Mouse (Mus musculus) cerebellum, adult 9-11 months (tissue): ENCODE measurements around the gene Ireb2.
"Not testable (repeated sequence)": the region's sequence is repeated elsewhere in the genome, so short reads cannot be mapped to it uniquely, and the experiment has no call there.

ENCODE experiments used
- DNase-seq: peaks from one replicate; pipeline ENCODE4 v3.0.0; 2022

Gene Ireb2

DNA sequence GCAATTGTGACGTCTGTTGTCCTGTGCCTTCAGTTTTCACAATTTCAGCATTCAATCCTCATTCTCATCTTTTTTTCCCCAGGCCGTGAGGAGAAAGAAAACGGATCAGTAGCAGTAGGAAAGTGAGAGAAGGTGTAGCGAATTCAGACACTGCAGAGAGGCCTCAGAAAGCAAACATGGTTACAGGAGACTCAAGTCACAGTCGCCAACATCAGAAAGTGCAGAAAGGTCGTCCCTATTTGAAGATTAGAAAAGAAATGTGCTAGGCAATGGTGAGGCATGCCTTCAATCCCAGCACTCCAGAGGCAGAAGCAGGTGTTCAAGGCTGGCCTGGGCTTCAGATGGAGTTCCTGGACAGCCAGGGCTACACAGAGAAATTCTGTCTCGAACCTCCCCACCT, 52.0 kb downstream of the Ireb2 start:
- no peak for DNase-seq

DNA sequence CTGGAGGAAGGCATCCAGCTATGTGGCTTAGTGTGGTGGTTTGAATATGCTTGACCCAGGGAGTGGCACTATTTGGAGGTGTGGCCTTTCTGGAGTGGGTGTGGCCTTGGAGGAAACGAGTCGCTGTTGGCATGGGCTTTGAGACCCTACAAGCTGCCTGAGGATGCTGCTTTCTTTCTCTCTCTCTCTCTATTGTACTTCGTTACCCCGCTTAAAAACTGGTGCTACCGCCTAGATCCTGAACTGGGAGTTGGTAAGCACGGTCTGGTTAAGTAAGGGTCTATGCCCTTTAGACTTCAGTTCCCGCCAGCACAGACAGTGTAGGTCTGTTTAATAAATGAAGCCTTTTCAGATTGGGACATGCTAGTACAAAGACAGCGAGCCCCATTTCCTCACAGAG, 52.8 kb downstream of the Ireb2 start:
- DNase-seq: peak; percentile 32

DNA sequence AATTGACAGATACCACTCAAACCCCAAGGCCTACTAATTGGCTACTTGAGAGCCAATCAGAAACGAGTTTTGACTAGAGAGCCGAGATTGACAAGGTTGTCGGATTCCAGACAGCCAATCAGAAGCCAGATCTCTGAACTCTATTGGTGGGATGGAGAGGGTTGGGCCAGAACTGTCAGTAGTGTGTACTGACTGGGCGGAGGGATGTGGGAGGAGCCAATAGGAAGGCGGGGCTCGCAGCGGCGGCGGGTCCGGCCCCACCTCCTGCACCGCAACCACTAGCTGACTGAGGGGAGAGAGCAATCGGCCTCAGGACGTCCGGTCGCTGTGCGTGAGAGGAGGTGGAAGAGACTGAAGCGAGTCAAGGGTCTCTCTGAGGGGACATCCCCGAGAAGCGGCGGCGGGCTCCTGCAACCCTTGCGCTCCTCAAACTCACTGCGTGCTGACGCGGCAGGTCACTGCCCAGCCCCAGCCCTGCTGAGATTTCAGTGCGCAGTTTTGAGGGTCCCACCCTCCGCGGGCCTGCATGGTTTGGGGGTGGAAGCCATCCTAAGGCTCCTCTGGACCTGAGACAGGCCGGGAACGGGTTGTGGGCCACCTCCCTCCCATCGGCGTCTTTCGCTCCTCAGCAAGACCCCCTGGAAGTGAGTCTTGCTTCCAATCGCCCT, 53.6 kb downstream of the Ireb2 start, which contains the start of gene Hykk:
Gene Hykk, plus strand, starts transcription at position 274 of the 668 bp plus-strand sequence.
- peak; percentile 96 for DNase-seq

DNA sequence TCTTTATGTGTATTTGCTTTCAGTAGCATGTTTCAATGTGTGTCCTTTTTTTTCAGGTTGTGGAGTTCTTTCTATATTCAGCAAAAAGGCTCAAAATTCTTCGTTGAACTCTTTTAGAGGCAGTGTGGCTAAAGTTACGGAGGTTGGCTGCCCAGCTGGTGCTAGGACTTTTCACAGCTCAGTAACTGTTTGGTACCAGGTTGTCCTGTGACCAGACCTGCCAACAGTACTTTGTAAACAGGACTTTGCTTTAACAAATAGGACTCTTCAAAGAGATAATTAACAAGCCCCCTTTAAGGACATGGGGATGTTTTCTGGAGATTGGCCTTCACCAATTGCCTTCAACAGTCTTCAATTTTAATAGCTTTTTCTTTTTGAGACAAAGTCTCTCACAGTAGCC, 54.6 kb downstream of the Ireb2 start:
- no peak for DNase-seq

GRCm38 (mm10) chr9:54918781-54919180, 55.2 kb downstream of the Ireb2 start:
- DNase-seq: no peak

DNA sequence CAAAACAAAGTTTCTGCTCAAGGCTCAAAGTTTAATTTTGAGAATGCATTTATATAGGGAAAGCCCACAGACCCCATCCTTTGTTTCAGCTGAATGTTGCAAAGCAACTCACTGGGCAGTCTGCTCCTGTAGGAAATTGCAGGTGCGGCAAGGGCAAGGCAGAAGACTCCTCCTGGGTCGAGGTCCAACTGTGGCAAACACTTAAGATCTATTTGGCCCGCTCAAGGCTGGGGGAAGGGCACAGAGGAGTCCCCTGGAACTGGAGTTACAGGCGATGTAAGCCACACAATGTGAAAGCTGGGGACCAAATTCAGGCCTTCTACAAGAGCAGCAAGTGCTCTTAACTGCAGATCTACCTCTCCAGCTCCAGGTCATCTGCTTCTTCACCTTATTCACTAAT, 56.4 kb downstream of the Ireb2 start:
- no peak for DNase-seq

DNA sequence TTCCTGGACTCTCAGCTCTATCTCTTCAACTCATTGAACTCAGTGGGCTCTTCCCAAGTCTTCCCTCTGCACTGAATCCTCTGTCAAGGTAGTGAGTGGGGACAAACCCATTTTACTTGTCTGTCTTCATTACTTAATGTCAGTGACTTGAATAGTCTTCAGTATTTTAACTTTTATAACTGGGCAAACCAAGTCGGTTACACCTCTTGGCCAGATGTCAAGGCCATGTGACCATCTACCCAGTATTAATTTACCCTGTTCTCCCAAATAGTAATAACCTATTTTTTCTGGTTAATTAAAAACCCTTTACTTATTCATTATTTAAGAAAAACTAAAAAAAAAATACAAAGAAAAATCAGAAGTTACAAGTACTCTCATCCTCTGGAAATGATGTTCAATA, 67.2 kb downstream of the Ireb2 start:
- no peak for DNase-seq

DNA sequence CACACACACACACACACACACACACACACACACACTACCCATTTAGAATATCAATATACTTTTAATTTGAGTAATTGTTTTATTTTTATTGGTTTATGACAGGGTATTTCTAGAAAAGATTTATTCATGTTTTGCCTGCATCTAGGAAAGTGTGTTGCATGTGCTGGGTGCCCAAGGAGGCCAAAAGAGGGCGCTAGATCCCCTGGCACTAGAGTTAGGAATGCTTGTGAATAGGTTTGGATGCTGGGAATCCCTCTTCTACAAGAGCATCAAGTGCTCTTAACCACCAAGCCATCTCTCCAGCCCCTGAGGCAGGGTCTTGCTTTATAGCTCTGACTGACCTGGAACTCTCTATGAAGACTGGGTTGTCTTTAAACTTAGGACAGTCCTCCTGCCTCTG, 68.2 kb downstream of the Ireb2 start:
- no peak for DNase-seq

GRCm38 (mm10) chr9:54932379-54932778, 68.8 kb downstream of the Ireb2 start:
- DNase-seq: no peak

GRCm38 (mm10) chr9:54942071-54942470, 78.5 kb downstream of the Ireb2 start:
- no peak for DNase-seq

DNA sequence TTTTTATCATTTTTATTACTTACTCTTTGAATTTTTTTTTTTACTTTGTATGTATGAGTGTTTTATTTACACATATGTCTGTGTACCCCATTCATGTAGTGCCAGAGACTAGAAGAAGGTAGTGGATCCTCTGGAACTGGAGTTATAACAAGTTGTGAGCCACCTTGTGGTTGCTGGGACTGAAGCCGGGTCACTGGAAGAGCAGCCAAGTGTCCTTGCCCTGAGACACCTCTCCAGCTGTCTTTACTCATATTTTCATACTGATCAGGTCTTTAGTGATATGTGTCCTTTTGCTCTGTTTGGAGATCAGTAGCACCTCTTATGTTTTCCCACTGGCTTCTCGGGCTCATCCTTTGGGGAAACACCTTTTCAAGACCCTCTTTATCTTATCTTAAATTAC, 80.9 kb downstream of the Ireb2 start:
- DNase-seq: no peak

DNA sequence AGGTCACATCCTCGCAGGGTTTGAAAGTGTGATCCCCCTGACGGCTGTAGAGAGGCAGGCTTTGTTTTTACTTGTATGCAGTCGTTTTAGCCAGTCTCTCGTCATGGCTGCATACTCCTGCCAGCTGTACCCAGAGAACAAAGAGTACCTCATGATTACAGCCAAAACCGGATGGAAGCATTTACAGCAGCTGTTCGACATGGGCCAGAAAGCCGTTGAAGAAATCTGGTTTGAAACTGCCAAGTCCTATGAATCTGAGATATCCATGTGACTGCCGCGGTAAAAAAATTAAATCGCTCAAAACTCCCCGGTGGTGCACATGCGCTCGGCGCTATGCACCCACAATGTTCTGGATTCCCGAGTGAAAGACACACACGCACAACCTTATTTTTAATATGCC, 82.7 kb downstream of the Ireb2 start:
- DNase-seq: no peak

- no peak for DNase-seq
Observed at GRCm38 (mm10) chr9:54949465-54949864, 85.9 kb downstream of the Ireb2 start.

- DNase-seq: not testable (repeated sequence)
Observed at GRCm38 (mm10) chr9:54950162-54950561, 86.6 kb downstream of the Ireb2 start.

GRCm38 (mm10) chr9:54950575-54951321, 87.2 kb downstream of the Ireb2 start, which contains the start of the genes Psma4 and AY074887:
Gene Psma4 (plus strand): TSS chr9:54950790.
Gene AY074887 (minus strand): TSS chr9:54950998.
- peak; percentile 89 for DNase-seq

DNA sequence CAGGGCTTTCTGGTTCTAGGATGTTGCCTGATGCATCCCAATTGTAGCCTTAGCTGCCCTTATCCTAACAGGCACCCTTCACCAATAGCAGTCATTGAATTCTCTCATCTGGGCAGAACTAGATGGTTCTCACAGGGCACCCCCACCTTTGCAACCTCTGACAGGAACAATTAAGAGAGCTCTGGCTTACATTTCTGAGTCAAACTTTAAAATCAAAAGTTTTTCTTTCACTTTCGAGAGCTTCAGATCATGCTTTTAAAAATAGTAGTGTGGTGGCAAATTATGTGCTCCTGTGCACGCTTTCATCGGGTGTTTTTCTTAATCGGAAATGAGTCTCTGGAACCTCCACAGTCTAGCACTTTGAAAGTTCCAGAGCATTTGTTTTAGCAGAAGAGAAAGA, 97.5 kb downstream of the Ireb2 start:
- DNase-seq: no peak
